Mouse (Mus musculus) adrenal gland, postnatal 25 days (tissue): ENCODE results near the gene Sf3a1. TPM values are rescaled to one million over a fixed set of nuclear protein-coding genes. Genes with fewer than 3 reads are reported as not detected.
"Not testable (repeated sequence)": the region's sequence is repeated elsewhere in the genome, so short reads cannot be mapped to it uniquely, and the experiment has no call there.

Source experiments
- DNase-seq: peaks from one replicate; pipeline ENCODE4 v3.0.0; 2021; ENCODE audit warnings: mixed read lengths
- total RNA-seq: library from RNA; stranded (reverse); gene quantifications from 2 replicates; pipeline ENCODE4 v1.2.3, GENCODE M21; 2021

Sf3a1 gene
- total RNA-seq, 1 experiment from 2014 or later = 45.6 TPM

- DNase-seq = not testable (repeated sequence)
These were observed 25.3 kb downstream of the Sf3a1 start for GRCm38 (mm10) chr11:4185480-4185879.

DNA sequence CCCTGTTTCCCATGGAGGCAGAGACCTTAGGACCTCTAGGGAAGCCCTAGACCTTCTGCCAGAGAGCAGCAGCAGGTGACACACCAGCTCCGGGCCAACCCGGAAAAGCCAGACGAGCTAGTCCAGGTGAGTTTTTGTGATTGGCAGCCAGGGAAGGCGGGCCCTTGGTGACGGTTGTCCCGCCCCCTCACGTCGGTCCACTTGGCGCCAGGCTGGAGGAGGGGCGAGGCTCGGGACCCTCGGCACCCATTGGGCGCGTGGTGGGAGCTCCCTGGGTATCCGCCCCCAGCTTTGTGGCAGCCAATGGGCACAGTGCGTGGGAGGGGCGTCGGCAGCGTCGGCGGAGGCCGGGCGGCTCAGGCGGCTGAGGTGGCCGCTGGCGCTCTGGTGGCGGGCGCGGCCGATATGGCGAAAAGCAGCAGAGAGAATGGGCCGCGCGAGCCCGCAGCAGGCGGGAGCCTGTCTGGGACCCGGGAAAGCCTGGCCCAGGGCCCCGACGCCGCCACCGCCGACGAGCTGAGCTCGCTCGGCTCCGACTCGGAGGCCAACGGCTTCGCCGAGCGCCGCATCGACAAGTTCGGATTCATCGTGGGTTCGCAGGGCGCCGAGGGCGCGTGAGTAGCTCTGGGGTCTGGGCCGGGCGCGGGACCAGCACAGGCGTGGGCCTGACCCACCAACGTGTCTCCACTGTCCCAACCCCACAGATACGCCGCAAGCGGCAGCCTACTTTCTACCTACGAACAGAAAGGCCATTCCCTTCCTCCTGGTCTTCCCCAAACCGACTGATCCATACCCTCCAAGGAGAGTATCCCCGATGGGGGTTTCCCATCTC is 26.6 kb downstream of the Sf3a1 start, which contains the start of gene Tbc1d10a:
Gene Tbc1d10a, plus strand, starts transcription at position 304 of the 832 bp plus-strand sequence.
- DNase-seq = peak; percentile 98

GRCm38 (mm10) chr11:4187318-4187700 is 27.2 kb downstream of the Sf3a1 start:
- DNase-seq = no peak

DNA sequence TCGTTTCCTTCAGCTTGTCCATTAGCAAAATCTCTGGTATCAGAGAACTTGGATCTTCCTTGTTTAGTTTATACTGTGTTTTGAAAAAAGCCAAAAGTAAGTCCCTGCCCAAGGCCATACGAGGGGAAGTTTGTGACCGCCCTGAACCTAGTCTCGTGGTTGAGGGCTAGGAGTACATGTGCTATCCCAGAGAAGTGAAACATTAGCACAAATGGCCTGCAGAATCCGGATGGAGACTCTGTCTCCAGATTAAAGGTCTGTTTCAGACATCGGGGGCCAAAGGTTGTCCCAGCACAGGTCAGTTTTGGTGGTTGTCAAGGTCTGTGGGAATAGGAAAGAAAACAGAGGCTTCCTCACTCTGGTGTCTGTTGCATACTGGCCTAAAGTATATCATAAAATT is 29.0 kb downstream of the Sf3a1 start:
- no peak for DNase-seq

DNA sequence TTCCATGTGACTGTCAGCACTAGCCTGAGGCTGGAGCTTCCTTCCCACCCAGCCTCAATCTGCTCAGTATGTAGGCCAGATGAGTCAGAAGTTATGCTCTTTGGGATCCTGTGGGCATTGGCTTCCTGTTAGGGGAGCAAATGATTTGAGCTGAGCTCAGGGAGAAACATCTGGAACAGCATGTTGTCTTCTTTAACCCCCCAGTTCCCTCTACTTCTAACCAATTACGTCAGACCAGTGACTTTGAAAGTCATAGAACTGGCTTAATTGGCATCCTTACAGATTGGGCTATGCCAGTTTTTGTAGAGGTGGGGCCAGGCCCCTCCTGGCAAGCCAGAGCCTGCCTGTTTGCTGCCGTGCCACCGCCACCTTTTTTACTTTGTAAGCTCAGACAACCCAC is 30.5 kb downstream of the Sf3a1 start:
- no peak for DNase-seq

- no peak for DNase-seq
These were observed 32.6 kb downstream of the Sf3a1 start for GRCm38 (mm10) chr11:4192757-4193156.

DNA sequence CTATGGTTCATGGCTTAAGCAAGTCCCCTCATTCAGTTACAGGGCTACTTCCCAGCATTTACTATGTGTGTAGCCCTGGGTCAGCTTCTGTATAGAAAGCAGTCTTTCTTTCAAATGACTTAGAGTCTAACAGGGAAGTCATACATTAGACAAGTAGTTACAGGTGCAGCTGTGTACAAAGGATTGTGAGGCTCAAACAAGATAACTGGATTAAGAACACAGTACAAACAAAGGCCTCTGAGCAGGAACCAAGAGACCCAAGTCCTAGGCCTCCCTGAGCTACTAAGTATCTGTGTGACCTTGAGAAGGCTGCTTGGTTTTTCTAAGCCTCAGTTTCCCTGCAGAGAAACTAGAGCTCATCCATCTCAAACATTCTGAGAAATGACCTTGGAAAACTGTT is 33.3 kb downstream of the Sf3a1 start:
- DNase-seq = no peak

GRCm38 (mm10) chr11:4195597-4196031 is 35.5 kb downstream of the Sf3a1 start:
- no peak for DNase-seq

- DNase-seq = no peak
These were observed 36.5 kb downstream of the Sf3a1 start for GRCm38 (mm10) chr11:4196636-4197035.

DNA sequence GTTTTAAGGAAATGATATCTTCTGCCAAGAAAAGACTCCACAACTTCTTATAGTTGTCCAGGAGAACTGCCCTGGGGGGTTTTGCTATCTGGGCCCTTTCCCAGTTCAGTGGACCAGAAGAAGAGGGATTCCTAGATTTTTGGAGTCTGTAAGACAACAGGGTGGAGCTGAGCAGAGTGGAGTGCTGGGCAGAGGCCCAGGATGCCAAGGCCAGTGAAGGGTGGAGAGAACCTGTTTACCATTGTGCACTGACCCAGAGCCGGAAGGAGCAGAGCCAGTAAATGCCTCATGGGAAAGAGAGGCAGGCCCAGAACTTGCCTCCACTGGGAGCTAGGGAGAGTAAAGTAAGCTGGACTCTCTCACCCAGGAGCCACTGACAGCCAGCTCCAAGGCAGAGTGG is 37.5 kb downstream of the Sf3a1 start:
- peak; percentile 40 for DNase-seq

GRCm38 (mm10) chr11:4201981-4202700 is 42.0 kb downstream of the Sf3a1 start:
- DNase-seq = no peak

DNA sequence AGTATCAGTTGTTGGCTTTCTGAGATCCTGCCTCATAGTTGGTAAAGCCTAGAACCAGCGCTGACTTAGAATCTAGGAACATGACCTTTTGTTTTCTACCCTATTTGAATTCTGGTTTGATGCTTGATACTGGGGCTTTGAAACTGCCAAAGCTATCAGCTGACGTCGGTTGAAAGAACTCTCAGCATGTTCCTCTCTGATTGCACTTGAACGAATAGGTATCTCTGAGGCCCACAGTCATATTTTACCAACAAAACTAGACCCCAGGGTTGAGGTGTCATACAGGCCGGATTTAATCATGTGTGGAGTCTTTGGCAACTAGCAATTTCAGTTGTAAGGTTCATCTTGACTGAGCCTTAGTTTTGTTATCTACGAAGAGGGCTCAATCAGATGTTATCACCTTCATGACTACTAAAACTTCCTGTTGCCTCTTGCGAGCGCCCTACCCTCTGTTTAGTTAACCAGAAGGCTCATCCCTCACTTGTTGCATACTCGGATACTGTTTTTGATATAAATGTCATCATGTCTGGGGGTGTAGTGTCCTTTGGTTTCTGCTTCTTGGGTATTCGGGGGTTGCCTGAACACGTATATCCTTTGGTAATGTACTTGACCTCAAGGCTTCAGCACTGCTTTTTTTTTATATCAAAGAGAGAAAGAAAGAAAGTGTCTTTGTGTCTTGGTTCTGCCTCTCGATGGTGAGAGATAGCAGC is 43.0 kb downstream of the Sf3a1 start:
- no peak for DNase-seq

DNA sequence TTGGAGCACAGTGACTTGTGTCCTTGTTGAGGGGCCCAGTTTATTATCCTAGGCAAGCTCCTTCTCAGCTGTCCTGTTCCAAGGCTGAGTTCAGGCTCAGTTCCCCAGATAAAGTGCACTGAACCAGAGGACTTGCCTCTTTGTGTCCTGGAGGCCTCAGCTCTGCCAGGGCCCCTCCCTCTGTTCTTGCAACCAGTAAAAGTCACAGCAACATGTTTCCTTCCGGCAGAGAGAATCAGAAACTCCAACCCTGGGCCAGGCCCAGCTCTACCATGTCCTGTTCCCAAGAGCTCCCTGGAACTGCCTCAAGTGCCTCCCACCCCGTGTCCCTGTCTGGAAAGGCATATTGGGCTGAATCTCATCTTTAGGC is 43.5 kb downstream of the Sf3a1 start:
- peak; percentile 57 for DNase-seq

DNA sequence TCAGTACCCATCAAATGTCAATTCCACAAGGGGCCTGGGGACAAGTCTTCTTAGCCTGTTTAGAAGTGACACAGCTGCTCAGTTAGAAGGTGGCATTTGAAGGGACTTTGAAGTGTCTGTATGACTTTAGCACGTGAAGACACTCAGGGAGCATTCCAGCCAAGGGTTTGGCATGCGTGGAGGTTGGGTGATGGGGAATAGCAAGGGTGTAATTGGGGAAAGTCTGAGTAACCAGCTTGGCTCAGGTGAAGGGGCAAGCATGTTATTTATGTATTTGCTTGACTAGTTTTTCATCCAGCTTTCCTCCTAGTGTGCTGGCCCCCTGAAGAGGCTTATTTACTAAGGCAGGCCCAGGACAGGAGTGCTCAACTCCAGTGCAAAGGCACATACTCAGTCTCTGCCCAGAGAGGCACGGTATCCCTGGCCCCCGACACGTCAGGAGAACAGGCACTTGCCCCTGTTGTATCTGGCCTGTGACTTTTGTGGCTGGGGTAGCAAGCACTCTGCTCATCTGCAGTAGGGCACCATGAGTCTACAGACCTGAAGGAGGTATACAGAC is 45.0 kb downstream of the Sf3a1 start:
- DNase-seq = no peak

- DNase-seq = no peak
These were observed 45.8 kb downstream of the Sf3a1 start for GRCm38 (mm10) chr11:4205951-4206350.

- no peak for DNase-seq
These were observed 46.4 kb downstream of the Sf3a1 start for GRCm38 (mm10) chr11:4206563-4206962.

DNA sequence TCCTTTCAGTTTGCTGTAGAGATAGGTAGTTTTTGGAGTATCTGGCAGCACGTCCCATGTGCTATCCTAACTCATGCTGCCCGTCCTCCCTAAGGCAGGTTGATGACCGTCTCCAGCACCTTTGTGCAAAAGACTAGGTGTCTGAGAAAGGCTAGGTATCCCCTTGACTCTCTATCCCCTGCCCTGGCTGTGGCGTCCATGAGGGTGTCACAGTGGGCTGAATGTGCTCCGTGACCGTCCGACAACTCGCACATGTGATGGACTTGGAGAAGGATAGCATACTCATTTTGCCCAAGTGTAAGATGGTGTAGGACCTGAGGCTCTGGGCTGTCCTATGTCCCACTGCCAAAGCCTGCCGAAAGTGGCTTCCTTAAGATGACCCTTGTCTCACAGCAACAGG is 47.5 kb downstream of the Sf3a1 start:
- no peak for DNase-seq

GRCm38 (mm10) chr11:4209556-4209955 is 49.4 kb downstream of the Sf3a1 start:
- no peak for DNase-seq

GRCm38 (mm10) chr11:4210786-4211185 is 50.6 kb downstream of the Sf3a1 start:
- no peak for DNase-seq

GRCm38 (mm10) chr11:4213107-4213506 is 53.0 kb downstream of the Sf3a1 start:
- DNase-seq = no peak

DNA sequence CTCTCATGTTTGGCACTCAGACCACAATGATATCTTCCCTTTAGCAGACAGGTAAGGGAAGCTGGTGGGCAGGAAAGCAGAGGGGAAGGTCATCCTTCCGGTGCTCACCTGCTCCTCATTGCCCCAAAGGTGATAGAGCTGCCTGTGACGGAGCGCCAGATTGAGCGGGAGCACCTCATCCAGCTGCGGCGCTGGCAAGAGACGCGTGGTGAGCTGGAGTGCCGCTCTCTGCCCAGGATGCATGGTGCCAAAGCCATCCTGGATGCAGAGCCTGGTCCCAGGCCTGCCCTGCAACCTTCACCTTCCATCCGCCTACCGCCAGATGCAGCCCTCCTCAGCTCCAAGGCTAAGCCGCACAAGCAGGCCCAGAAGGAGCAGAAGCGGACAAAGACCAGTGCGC is 54.4 kb downstream of the Sf3a1 start:
- no peak for DNase-seq

DNA sequence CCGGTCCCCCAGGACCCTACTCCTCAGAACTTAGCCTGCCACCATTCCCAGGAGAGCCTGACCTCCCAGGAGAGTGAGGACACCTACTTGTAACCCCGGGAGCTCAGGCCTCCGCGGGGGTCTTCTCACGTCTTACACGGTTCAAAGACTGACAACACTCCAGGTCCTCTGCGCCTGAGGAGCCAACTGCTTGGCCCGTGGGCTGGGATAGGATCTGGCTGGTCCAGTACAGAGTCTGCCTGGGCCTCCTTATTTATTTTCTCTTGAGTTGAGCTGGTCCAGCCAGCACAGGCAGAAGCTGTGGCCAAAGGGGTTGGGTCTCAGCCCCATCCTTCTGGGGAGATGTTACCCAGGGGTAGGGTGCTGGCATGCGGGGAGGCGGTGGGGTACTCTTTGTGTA is 54.9 kb downstream of the Sf3a1 start:
- no peak for DNase-seq
